Mouse (Mus musculus): ENCODE measurements around the gene 7530416G11Rik. TPM values are rescaled to one million over a fixed set of nuclear protein-coding genes. Genes with fewer than 3 reads are reported as not detected.

Gene 7530416G11Rik
- polyA plus RNA-seq, 1 experiment from 2014 or later, result not detected

- H3K9me3 ChIP-seq (ENCODE audit: low read length), result no peaks in the 10 kb centered on the region
- no peaks in the 10 kb centered on the region for H3K4me1 ChIP-seq (ENCODE audit: insufficient read depth, low read depth, low read length)
- no peak overlapping the region for H3K27ac ChIP-seq (ENCODE audit: low read length)
- no peak for TF ChIP-seq EP300 (IDR thresholded peaks at IDR 0.05)
- TF ChIP-seq CTCF (IDR thresholded peaks at IDR 0.05), result peak; percentile 61
- no peak for ATAC-seq
- H3K4me2 ChIP-seq (replicated peaks; ENCODE audit: low read depth, low read length), result no peak overlapping the region
- WGBS, result 44% methylated on average over 3 of the region's 3 CpGs
- no peaks in the 10 kb centered on the region for H3K36me3 ChIP-seq (ENCODE audit: insufficient read depth, low read length)
- no peak overlapping the region for H3K9ac ChIP-seq (replicated peaks; ENCODE audit: low read depth)
- H3K4me3 ChIP-seq (ENCODE audit: low read depth, low read length), result no peak overlapping the region
- peak; percentile 41 for DNase-seq (ENCODE audit: low spot score)
- H3K27me3 ChIP-seq (replicated peaks; ENCODE audit: insufficient read depth, low read length), result no peaks in the 10 kb centered on the region
Observed at GRCm38 (mm10) chr15:85532063-85532462, 29.0 kb upstream of the 7530416G11Rik start.

DNA sequence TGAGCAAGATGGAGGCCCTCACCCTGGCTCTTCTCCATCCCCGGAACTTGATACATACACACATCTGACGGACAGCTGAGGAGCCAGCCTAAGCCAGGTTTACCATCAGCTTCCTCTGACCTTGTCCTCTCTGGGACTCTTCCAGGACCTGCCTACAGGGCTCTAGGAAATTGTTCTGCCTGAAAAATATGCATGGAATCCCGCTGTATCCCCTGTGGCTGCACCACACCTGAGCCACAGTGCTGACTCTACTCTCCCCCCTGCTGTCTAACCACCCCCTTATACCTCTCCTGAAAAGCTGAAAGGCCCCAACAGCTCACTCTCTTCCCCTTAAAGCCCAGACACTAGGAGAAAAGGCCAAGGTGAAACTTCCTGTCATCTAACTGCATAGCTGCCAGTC, 26.9 kb upstream of the 7530416G11Rik start:
- Histone ChIP-seq H3K9me3 (ENCODE audit: low read length) (no peaks in the 10 kb centered on the region), H3K27ac (ENCODE audit: low read length) (no peak overlapping the region), H3K27me3 (replicated peaks; ENCODE audit: insufficient read depth, low read length) (no peaks in the 10 kb centered on the region), H3K9ac (replicated peaks; ENCODE audit: low read depth) (no peak overlapping the region), H3K4me3 (ENCODE audit: low read depth, low read length) (no peak overlapping the region), H3K4me2 (replicated peaks; ENCODE audit: low read depth, low read length) (no peak overlapping the region), H3K36me3 (ENCODE audit: insufficient read depth, low read length) (no peaks in the 10 kb centered on the region), H3K4me1 (ENCODE audit: insufficient read depth, low read depth, low read length) (no peaks in the 10 kb centered on the region)
- WGBS, result 35% methylated on average over 3 of the region's 3 CpGs
- peak; percentile 10; the same call in 1 of the 2 replicates for TF ChIP-seq CTCF (IDR thresholded peaks at IDR 0.05)
- no peak for TF ChIP-seq EP300 (IDR thresholded peaks at IDR 0.05)
- DNase-seq (ENCODE audit: low spot score) (no peak), ATAC-seq (peak; percentile 34; the same call in 1 of the 2 replicates)

GRCm38 (mm10) chr15:85524404-85524950, 21.4 kb upstream of the 7530416G11Rik start:
- Histone ChIP-seq H3K4me2 (replicated peaks; ENCODE audit: low read depth, low read length) (no peak overlapping the region), H3K27ac (ENCODE audit: low read length) (no peak overlapping the region), H3K4me1 (ENCODE audit: insufficient read depth, low read depth, low read length) (peaks cover 4% of the 10 kb centered on the region; the same call in 1 of the 2 replicates), H3K27me3 (replicated peaks; ENCODE audit: insufficient read depth, low read length) (no peaks in the 10 kb centered on the region), H3K9ac (replicated peaks; ENCODE audit: low read depth) (no peak overlapping the region), H3K36me3 (ENCODE audit: insufficient read depth, low read length) (no peaks in the 10 kb centered on the region), H3K4me3 (ENCODE audit: low read depth, low read length) (no peak overlapping the region), H3K9me3 (ENCODE audit: low read length) (no peaks in the 10 kb centered on the region)
- ATAC-seq (no peak), DNase-seq (ENCODE audit: low spot score) (no peak)
- WGBS, result 52% methylated on average over 12 of the region's 12 CpGs
- no peak for TF ChIP-seq EP300 (IDR thresholded peaks at IDR 0.05)
- TF ChIP-seq CTCF (IDR thresholded peaks at IDR 0.05), result no peak

DNA sequence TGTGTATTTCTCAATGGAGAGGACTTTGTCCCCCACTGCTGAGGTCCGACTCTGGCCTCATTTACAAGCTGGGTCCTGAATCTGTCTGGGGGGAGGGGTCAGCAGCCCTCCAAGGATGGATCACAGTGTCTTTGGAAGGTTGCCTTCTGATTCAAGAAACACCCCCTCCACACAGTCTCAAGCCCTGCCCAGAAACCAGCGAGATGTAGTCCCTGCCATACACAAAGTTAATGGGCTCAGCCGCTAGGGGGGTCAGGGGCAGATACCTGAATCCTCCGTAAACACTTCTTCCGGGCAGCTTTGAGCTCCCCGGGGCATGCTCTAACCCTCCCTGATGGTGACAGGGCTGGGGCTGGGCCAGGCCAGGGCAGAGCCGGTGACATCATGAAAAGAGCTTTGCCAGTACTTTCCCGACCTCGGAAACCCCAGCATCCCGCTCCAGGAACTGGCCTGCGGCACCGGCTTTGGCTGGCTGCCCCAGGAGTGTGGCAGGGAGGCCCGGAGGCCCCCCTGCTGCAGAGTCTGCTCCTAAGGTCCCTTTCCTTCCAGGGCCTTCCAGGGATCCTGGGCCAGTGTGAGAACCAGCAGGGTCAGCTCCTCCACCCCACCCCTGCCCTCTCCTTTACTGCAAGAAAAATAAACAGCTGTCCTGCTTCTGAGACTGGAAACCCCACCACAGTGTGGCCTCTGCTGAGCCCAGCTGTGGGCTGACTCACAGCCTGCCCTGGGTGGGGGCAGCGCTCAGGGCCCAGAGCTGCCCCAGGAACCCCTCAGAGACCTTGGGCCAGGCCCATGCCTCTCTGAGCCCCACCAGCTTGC, 20.4 kb upstream of the 7530416G11Rik start:
- H3K27me3 ChIP-seq (replicated peaks; ENCODE audit: insufficient read depth, low read length), result no peaks in the 10 kb centered on the region
- DNase-seq (ENCODE audit: low spot score) (peak; percentile 82), ATAC-seq (peak; percentile 82)
- no peak for TF ChIP-seq EP300 (IDR thresholded peaks at IDR 0.05)
- TF ChIP-seq CTCF (IDR thresholded peaks at IDR 0.05), result peak; percentile 40
- no peak overlapping the region for H3K9ac ChIP-seq (replicated peaks; ENCODE audit: low read depth)
- peak overlapping the region; percentile 14; the same call in 1 of the 2 replicates for H3K4me2 ChIP-seq (replicated peaks; ENCODE audit: low read depth, low read length)
- H3K9me3 ChIP-seq (ENCODE audit: low read length), result no peaks in the 10 kb centered on the region
- 4% methylated on average over 14 of the region's 14 CpGs for WGBS
- no peaks in the 10 kb centered on the region for H3K36me3 ChIP-seq (ENCODE audit: insufficient read depth, low read length)
- H3K27ac ChIP-seq (ENCODE audit: low read length), result no peak overlapping the region
- peaks cover 11% of the 10 kb centered on the region; the same call in 1 of the 2 replicates for H3K4me1 ChIP-seq (ENCODE audit: insufficient read depth, low read depth, low read length)
- H3K4me3 ChIP-seq (ENCODE audit: low read depth, low read length), result no peak overlapping the region

GRCm38 (mm10) chr15:85519438-85519837, 16.4 kb upstream of the 7530416G11Rik start:
- DNase-seq (ENCODE audit: low spot score) (peak; percentile 73), ATAC-seq (peak; percentile 61)
- Histone ChIP-seq H3K27me3 (replicated peaks; ENCODE audit: insufficient read depth, low read length) (no peaks in the 10 kb centered on the region), H3K9me3 (ENCODE audit: low read length) (no peaks in the 10 kb centered on the region), H3K4me3 (ENCODE audit: low read depth, low read length) (no peak overlapping the region), H3K9ac (replicated peaks; ENCODE audit: low read depth) (no peak overlapping the region), H3K27ac (ENCODE audit: low read length) (no peak overlapping the region), H3K4me1 (ENCODE audit: insufficient read depth, low read depth, low read length) (peaks cover 11% of the 10 kb centered on the region; the same call in 1 of the 2 replicates), H3K4me2 (replicated peaks; ENCODE audit: low read depth, low read length) (no peak overlapping the region), H3K36me3 (ENCODE audit: insufficient read depth, low read length) (no peaks in the 10 kb centered on the region)
- no peak for TF ChIP-seq CTCF (IDR thresholded peaks at IDR 0.05)
- TF ChIP-seq EP300 (IDR thresholded peaks at IDR 0.05), result no peak
- WGBS, result 33% methylated on average over 4 of the region's 4 CpGs

DNA sequence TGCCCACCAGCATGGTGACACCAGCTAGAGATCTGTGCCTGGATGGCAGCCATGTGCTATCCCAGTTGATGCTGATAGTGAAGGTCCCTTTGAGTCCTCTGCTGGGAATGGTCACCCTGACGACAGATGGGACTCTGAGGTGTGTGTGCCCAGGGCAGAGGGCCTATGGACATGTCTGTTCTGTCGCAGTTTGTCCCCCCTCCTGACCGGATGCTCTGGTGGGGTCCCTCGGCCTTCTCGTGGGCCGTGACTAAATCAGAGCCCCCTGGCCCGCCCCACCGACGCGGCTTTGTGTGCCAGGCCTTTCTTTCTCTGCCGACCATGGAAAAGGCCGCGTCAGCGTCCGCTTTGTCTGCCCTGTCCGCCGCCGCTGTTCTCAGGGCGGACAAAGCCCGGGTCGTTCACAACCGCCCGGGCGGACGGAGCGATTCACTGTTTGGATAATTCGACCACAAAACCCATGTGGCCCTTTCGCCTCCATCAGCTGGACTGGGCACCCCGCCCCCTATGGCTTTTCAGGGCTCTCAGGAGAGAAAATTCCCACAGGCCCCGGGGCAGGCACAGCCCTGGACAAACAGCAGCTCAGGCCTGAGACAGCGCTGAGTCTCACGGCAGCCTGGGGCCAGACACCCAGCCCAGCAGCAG, 4.5 kb upstream of the 7530416G11Rik start:
- no peaks in the 10 kb centered on the region for H3K36me3 ChIP-seq (ENCODE audit: insufficient read depth, low read length)
- WGBS, result 68% methylated on average over 32 of the region's 32 CpGs
- no peak for ATAC-seq

More for the DNA sequence above, 4.5 kb upstream of the 7530416G11Rik start:
- H3K27ac ChIP-seq (ENCODE audit: low read length), result no peak overlapping the region
- H3K27me3 ChIP-seq (replicated peaks; ENCODE audit: insufficient read depth, low read length), result no peaks in the 10 kb centered on the region
- DNase-seq (ENCODE audit: low spot score), result no peak
- H3K9ac ChIP-seq (replicated peaks; ENCODE audit: low read depth), result no peak overlapping the region
- TF ChIP-seq CTCF (IDR thresholded peaks at IDR 0.05) (no peak), EP300 (IDR thresholded peaks at IDR 0.05) (no peak)
- H3K4me2 ChIP-seq (replicated peaks; ENCODE audit: low read depth, low read length), result no peak overlapping the region
- H3K4me3 ChIP-seq (ENCODE audit: low read depth, low read length), result no peak overlapping the region
- H3K4me1 ChIP-seq (ENCODE audit: insufficient read depth, low read depth, low read length), result no peaks in the 10 kb centered on the region; the same call in 1 of the 2 replicates
- no peaks in the 10 kb centered on the region for H3K9me3 ChIP-seq (ENCODE audit: low read length)

Data from lung, postnatal 0 days (tissue).